Mouse (Mus musculus): ENCODE measurements around the gene Lgals7. TPM values are rescaled to one million over a fixed set of nuclear protein-coding genes. Genes with fewer than 3 reads are reported as not detected.
A peak's percentile ranks its signal among the peaks of the same experiment; 100 is the strongest.
"Not testable (repeated sequence)": the region's sequence is repeated elsewhere in the genome, so short reads cannot be mapped to it uniquely, and the experiment has no call there.

The Lgals7 gene
- total RNA-seq, 4 experiments from 2014 or later: 1.3 TPM; not detected in 3

GRCm38 (mm10) chr7:28877155-28877554, 13.5 kb downstream of the Lgals7 start:
- DNase-seq (ENCODE audit: low spot score): no peak

DNA sequence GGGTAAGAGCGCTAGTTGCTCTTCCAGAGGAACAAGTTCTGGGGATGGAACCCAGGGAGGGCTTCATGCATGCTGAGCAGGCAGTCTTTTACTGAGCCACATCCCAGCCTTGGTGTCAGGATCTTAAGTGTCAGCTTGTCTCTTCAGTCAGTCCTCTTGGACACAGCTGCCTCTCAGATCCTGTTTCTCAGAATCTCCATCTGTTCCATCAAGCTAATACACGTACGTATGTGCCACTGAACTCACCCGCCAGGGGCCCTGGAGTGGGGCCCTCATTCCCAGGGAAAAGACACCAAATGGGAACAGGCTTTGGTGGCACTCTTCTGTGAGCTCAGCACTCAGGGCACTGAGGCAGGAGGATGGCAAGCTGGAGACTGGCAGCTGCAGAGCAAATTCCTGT, 14.2 kb downstream of the Lgals7 start:
- no peak for DNase-seq (ENCODE audit: low spot score)

GRCm38 (mm10) chr7:28879606-28880005, 16.0 kb downstream of the Lgals7 start:
- DNase-seq (ENCODE audit: low spot score): no peak

DNA sequence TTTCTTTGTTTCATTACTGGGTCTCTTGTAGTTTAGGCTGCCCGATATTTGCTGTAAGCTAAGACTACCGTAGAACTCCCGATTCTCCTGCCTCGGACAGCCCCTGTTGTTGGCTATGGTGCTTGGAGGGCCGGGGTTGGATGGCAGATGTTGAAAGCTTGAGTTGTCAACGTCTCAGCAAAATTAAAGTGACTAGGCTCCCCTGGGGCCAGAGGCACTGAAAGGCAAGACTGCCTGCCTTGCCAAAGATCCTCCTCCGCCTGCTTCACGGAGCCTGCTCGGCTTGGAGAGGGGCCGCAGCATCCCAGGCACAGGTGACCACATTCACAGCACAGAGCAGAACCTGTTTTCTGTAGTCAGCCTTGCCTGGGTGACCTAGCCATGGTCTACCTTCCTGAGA, 16.9 kb downstream of the Lgals7 start:
- DNase-seq (ENCODE audit: low spot score): no peak

DNA sequence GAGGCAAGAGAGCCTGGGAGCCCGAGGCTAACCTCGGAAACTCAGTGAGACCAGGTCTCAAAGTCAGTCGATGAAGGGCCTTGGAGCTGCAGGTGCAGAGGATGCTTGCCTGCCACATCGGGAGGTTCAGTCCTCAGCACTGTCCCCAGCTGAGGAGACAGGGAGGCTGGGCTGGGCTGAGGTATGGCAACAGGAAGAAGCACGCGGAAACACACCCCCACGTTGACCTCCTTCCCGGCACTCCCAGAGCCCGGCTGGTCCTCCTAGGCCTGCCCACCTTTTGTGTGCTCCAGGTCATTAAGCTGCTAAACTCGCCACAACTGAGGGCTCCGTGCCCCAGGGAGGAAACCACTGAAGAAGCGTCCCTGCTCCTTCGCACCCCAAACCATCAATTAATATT, 17.5 kb downstream of the Lgals7 start, which contains the start of gene Capn12:
TSS of gene Capn12 (plus strand) at position 224 of the 400 bp plus-strand sequence.
- no peak for DNase-seq (ENCODE audit: low spot score)

DNA sequence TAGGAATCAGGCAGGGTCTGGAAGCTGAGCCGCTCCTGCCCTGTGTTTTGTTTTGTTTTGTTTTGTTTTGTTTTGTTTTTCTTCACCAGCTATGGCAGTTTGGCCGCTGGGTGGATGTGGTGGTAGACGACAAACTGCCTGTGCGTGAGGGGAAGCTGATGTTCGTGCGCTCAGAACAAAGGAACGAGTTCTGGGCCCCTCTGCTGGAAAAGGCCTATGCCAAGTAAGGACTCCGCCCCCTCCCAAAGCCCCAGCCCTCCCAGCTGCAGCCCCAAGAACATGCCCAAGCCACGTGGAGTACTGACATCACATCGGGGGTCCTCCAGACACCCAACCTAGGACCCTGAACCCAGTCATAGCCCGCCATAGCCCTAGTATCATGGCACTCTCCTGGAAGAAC, 19.4 kb downstream of the Lgals7 start:
- DNase-seq (ENCODE audit: low spot score): no peak

- not testable (repeated sequence) for DNase-seq (ENCODE audit: low spot score)
Observed at GRCm38 (mm10) chr7:28883704-28884103, 20.1 kb downstream of the Lgals7 start.

- DNase-seq (ENCODE audit: low spot score): no peak
Observed at GRCm38 (mm10) chr7:28886486-28886885, 22.8 kb downstream of the Lgals7 start.

GRCm38 (mm10) chr7:28888701-28889161, 25.1 kb downstream of the Lgals7 start:
- no peak for DNase-seq (ENCODE audit: low spot score)

DNA sequence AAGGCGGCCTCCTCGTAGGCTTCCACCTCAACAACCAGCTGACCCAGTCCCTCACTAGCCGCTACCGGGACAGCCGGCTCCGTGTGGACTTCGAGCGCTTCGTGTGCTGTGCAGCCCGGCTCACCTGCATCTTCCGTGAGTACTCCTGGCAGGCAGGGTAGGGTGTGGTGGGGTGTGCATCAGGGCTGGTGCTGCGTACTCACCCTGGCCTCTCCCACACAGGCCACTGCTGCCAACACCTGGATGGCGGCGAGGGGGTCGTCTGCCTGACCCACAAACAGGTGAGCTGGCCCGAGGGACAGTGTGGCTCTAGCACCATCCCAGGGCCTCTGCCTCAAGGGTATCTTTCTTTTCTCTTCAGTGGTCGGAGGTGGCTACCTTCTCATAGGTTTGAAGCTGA, 28.9 kb downstream of the Lgals7 start:
- no peak for DNase-seq (ENCODE audit: low spot score)

- no peak for DNase-seq (ENCODE audit: low spot score)
Observed at GRCm38 (mm10) chr7:28893643-28894265, 30.1 kb downstream of the Lgals7 start.

DNA sequence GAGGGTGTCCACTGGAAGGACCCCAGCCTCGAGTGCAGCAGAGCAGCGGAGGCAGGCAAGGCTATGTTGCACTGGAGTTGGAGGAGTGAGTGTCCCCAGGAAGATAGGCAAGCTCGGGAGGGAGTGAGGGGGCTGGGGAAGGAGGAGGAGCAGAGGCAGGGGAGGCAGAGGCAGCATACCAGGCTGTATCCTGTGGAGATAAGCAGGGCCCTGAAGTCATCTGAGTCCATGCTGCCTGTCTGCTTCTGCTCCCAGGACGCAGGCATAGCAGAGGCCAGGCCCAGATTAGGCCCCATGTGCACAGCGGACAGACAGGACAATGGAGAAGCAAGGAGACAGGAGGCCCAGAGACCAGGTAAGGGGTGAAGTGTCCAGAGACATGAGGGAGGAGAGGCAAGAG, 31.3 kb downstream of the Lgals7 start:
- no peak for DNase-seq (ENCODE audit: low spot score)

- no peak for DNase-seq (ENCODE audit: low spot score)
Observed at GRCm38 (mm10) chr7:28897661-28898060, 34.0 kb downstream of the Lgals7 start.

- no peak for DNase-seq (ENCODE audit: low spot score)
Observed at GRCm38 (mm10) chr7:28899972-28900371, 36.3 kb downstream of the Lgals7 start.

DNA sequence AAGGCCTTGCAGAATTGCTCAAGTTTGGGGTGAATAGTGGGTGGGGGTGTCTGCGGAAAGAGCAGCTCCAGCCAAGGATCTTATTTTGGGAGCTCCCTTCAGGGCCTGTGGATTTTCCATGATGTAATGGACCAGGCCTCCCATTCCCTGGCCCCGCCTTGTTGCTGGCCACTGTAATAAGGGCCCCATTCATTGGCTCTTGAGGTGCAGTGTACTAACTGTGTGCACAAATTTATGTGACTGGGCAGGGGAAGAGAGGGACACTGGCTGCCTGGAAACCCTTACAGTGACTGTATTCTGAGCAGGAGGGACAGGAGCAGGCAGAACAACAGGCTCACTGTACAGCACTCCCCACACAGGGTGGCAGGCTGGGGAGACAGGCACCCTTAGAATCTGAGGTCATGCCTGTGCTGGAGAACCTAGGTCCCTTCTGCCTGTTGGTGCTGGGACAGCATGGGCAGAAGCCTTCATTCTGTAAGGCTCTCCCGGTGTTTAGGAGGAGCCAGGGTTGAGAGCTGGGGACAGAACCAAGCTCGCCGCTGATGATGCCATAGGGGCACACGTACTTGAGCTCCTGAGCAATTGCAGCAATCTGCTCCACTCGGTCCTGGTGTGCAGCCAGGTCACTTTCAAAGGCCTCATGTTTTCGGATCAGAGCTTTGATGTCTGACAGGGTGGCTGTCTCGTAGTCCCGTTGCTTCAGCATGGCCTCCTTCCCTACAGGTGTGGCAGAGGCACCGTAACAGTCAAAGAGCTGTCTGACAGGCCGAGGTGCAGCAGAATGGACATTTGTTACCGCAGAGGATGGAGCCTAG, 37.9 kb downstream of the Lgals7 start:
- peak; percentile 71 for DNase-seq (ENCODE audit: low spot score)

GRCm38 (mm10) chr7:28902180-28902579, 38.5 kb downstream of the Lgals7 start:
- DNase-seq (ENCODE audit: low spot score): no peak

GRCm38 (mm10) chr7:28902809-28903208, 39.2 kb downstream of the Lgals7 start:
- DNase-seq (ENCODE audit: low spot score): no peak

- no peak for DNase-seq (ENCODE audit: low spot score)
Observed at GRCm38 (mm10) chr7:28903778-28904177, 40.1 kb downstream of the Lgals7 start.

GRCm38 (mm10) chr7:28907195-28907594, 43.5 kb downstream of the Lgals7 start:
- DNase-seq (ENCODE audit: low spot score): no peak

GRCm38 (mm10) chr7:28911632-28912031, 48.0 kb downstream of the Lgals7 start:
- DNase-seq (ENCODE audit: low spot score): peak; percentile 88

GRCm38 (mm10) chr7:28913171-28913570, 49.5 kb downstream of the Lgals7 start:
- DNase-seq (ENCODE audit: low spot score): no peak

Measured in heart, adult 8-10 months (tissue).